Mouse (Mus musculus) lung, postnatal 0 days (tissue): ENCODE measurements around the gene Gpr141.

ENCODE experiments used
- CTCF ChIP-seq: IDR thresholded peaks from 2 replicates; pipeline ENCODE4 v1.5.1; 2016; ENCODE audit warnings: antibody characterized with exemption, mild to moderate bottlenecking
- EP300 ChIP-seq: IDR thresholded peaks from 2 replicates; pipeline ENCODE4 v1.6.1; 2016; ENCODE audit warnings: antibody characterized with exemption, mild to moderate bottlenecking, control low read depth

- TF ChIP-seq EP300 (no peak), CTCF (no peak)
Observed at GRCm38 (mm10) chr13:19701443-19702078, 122.5 kb downstream of the Gpr141 start.
